Mouse (Mus musculus) spleen, adult 2 months (tissue): Measurements from ENCODE around the gene Olfr54.

Experiments used
- CTCF ChIP-seq: fragments of 200-500 bp; IDR thresholded peaks from 2 replicates; pipeline ENCODE4 v1.5.1; 2011; ENCODE audit warnings: mild to moderate bottlenecking, inconsistent platforms; ENCODE audit not compliant: insufficient read depth, insufficient read length, insufficient replicate concordance; ENCODE audit errors: extremely low read depth
- POLR2A ChIP-seq: fragments of 200-500 bp; IDR thresholded peaks from 2 replicates; pipeline ENCODE4 v1.6.1; 2011; ENCODE audit warnings: low read depth, low read length, inconsistent platforms

DNA sequence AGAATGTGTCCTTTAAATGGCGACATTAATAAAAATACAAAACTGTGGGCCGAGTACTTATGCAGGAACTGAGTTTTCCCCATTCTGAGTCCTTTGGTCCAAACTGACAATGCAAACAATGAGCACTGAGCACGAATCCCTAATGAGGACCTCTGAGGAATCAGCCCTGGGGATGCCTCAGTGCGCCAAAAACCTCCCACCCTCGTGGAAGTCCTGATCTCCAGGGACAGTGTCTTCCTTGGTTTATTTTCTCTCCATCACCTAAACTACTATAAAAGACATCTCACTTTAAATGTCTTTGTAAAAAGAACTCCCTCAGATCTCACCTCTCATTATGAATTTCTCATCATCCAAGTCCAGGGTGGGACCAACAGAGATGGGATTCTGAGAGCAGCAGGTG lies 32.4 kb upstream of the Olfr54 start, which contains the start of gene Olfr1377:
- TF ChIP-seq CTCF, result no peak
- no peak for TF ChIP-seq POLR2A
